Mouse (Mus musculus) limb, embryonic 14.5 days (tissue): ENCODE measurements at regions not wholly inside any gene's neighbourhood (a gene's known extent, or its start where the extent isn't known, plus 50 kb on each side); places are given as distances from the start of the nearest gene placed in this dataset.

Source experiments
- ATAC-seq: fragments of 200-750 bp; cut with Nextera tagmentation; 2 replicates; pipeline ENCODE4 v1.8.0; 2017; ENCODE audit warnings: low read depth, moderate number of reproducible peaks, moderate TSS enrichment; ENCODE audit not compliant: low FRiP score
- DNase-seq: peaks from one replicate; pipeline ENCODE4 v3.0.0-alpha.2; 2015; ENCODE audit warnings: low spot score
- H3K27ac ChIP-seq: fragments of 300-500 bp; sonication (generic); replicated peaks from 2 replicates; pipeline ENCODE4 v1.5.1; 2014; ENCODE audit warnings: low read depth, mild to moderate bottlenecking, low read length, moderate library complexity, mixed read lengths
- H3K27me3 ChIP-seq: fragments of 300-500 bp; sonication (generic); 2 replicates; pipeline ENCODE4 v1.6.1; 2014; ENCODE audit warnings: low read length, mixed read lengths; ENCODE audit not compliant: control insufficient read depth, insufficient read depth
- H3K36me3 ChIP-seq: fragments of 300-500 bp; sonication (generic); 2 replicates; pipeline ENCODE4 v1.6.1; 2014; ENCODE audit warnings: mild to moderate bottlenecking, low read length, moderate library complexity, mixed read lengths; ENCODE audit not compliant: control insufficient read depth, insufficient read depth
- H3K4me1 ChIP-seq: fragments of 300-500 bp; sonication (generic); 2 replicates; pipeline ENCODE4 v1.6.1; 2014; ENCODE audit warnings: antibody characterized with exemption, low read length, mixed read lengths; ENCODE audit not compliant: control insufficient read depth, insufficient read depth
- H3K4me2 ChIP-seq: fragments of 300-500 bp; sonication (generic); replicated peaks from 2 replicates; pipeline ENCODE4 v1.6.1; 2014; ENCODE audit warnings: low read depth, mild to moderate bottlenecking, low read length, moderate library complexity; ENCODE audit not compliant: severe bottlenecking
- H3K4me3 ChIP-seq: fragments of 300-500 bp; sonication (generic); replicated peaks from 2 replicates; pipeline ENCODE4 v1.5.1; 2014; ENCODE audit warnings: low read length
- H3K9ac ChIP-seq: fragments of 300-500 bp; sonication (generic); 2 replicates; pipeline ENCODE4 v1.6.1; 2014; ENCODE audit warnings: mild to moderate bottlenecking, low read depth, low read length, moderate library complexity; ENCODE audit not compliant: severe bottlenecking
- H3K9me3 ChIP-seq: fragments of 300-500 bp; sonication (generic); 2 replicates; pipeline ENCODE4 v1.6.1; 2016; ENCODE audit warnings: low read length; ENCODE audit not compliant: control insufficient read depth
- POLR2A ChIP-seq: fragments of 200-500 bp; IDR thresholded peaks from 2 replicates; pipeline ENCODE4 v1.8.0; 2012; ENCODE audit warnings: inconsistent platforms, mild to moderate bottlenecking, moderate library complexity, borderline replicate concordance; ENCODE audit not compliant: insufficient read depth, insufficient read length; ENCODE audit errors: extremely low read depth
- WGBS: fragments of 180-500 bp; shearing (Covaris S2); extraction: QIAGEN DNeasy Blood & Tissue Kit; methylation state at CpG from one replicate; pipeline ENCODE4 v1.1.7; 2014; 5-methylcytosine and 5-hydroxymethylcytosine counted together

DNA sequence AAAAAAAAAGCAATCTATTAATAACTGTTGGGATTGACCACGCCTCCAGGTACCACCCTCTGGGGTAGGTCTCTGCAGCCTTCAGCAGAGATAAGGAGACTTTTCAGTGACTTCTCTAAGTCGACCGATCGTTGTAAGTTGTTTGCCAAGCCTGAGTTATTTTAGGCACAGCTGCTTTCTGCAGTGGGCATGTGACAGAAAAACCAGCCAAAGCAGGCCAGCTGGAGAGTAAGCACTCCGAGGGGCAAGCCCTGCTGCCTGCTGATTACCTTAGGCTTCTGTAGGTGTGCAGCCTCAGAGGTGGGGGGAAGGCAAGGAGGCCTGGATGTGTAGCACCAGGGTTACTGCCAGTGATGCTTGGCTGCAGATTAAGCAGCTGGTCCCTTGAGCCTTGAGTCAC, 246.0 kb downstream of the Cd83 start:
- ATAC-seq = no peak
- Histone ChIP-seq H3K9ac (no peak overlapping the region), H3K4me1 (peaks cover 5% of the 10 kb centered on the region), H3K27ac (no peak overlapping the region), H3K9me3 (no peaks in the 10 kb centered on the region), H3K4me2 (no peak overlapping the region), H3K4me3 (no peak overlapping the region), H3K36me3 (no peaks in the 10 kb centered on the region), H3K27me3 (no peaks in the 10 kb centered on the region)
- no peak for DNase-seq
- TF ChIP-seq POLR2A = no peak
- WGBS = 68% methylated on average over 5 of the region's 5 CpGs

DNA sequence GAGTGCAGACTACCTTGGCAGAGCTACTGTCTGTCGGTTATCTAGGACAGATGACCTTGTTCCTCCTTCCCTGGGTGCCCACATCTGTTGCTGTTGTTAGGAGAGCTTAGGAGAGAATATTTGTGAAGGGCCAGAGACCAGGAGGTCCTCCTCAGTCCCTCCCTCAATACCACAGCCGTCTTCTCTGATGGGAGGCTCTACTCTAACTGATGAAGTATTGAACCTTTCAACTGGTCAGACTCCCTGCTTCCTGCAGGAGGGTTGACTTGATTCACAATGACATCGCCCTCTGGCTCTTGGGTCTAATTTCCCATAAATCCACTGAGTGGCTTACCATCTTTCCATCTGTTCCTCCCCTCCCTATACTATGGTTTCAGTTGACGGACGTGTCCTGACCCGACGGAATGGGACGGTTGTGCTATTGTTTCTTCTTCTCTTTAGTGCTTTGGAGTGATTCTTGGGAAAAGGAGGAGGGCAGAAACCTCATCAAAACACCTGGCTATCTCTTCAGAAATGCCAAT, 253.3 kb downstream of the Cd83 start:
- Histone ChIP-seq H3K27me3 (no peaks in the 10 kb centered on the region), H3K9me3 (no peaks in the 10 kb centered on the region), H3K27ac (no peak overlapping the region), H3K4me3 (no peak overlapping the region), H3K9ac (no peak overlapping the region), H3K4me2 (no peak overlapping the region), H3K4me1 (peaks cover 2% of the 10 kb centered on the region; the same call in 1 of the 2 replicates), H3K36me3 (no peaks in the 10 kb centered on the region)
- TF ChIP-seq POLR2A = no peak
- 70% methylated on average over 8 of the region's 8 CpGs for WGBS
- ATAC-seq (no peak), DNase-seq (no peak)

DNA sequence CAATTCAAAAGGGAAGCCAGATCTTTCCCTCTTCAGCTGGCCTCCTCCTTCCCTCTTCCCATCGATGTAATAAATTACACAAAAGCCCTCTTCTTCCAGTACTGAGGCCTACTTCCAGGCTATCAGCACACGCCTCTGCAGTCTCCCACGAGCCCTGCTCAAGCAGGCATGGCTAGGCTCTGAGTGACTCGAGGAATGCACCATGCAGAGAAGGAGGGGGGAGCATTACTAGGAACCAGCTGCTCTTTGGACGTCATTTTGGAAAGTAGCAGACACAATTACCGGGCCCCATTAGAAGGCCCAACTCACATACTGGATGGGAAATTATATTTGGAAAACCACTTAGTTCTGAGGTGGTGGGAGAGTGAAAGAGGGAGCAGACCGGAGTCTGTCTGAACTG, 253.7 kb downstream of the Cd83 start:
- no peak for TF ChIP-seq POLR2A
- DNase-seq (peak; percentile 51), ATAC-seq (no peak)
- Histone ChIP-seq H3K27me3 (no peaks in the 10 kb centered on the region), H3K4me1 (peaks cover 2% of the 10 kb centered on the region; the same call in 1 of the 2 replicates), H3K9me3 (no peaks in the 10 kb centered on the region), H3K4me3 (no peak overlapping the region), H3K27ac (no peak overlapping the region), H3K36me3 (no peaks in the 10 kb centered on the region), H3K4me2 (no peak overlapping the region), H3K9ac (no peak overlapping the region)
- 29% methylated on average over 7 of the region's 7 CpGs for WGBS

DNA sequence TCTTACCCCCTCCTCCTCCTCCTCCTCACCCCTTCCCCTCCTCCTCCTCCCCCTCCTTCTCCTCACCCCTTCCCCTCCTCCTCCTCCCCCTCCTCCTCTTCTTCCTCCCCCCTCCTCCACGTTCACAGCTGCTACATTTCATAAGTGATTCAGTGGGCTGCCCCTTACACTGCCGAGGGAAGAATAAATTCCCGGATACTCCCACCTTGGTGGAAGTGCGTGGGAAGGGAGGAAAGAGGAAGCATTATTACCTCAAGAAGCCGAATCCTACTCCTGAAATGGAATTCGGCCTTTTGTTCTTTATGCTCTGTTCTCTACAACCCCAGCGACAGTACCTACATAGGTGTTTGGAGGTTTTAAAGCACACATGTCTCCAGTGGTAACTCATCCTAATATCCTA, 256.1 kb downstream of the Cd83 start:
- TF ChIP-seq POLR2A = no peak
- no peaks in the 10 kb centered on the region for H3K9me3 ChIP-seq
- no peaks in the 10 kb centered on the region for H3K36me3 ChIP-seq
- no peak overlapping the region for H3K4me2 ChIP-seq
- no peak for DNase-seq
- H3K27me3 ChIP-seq = no peaks in the 10 kb centered on the region
- WGBS = 49% methylated on average over 7 of the region's 7 CpGs
- H3K27ac ChIP-seq = no peak overlapping the region
- no peak overlapping the region for H3K9ac ChIP-seq
- ATAC-seq = no peak
- no peak overlapping the region for H3K4me3 ChIP-seq
- H3K4me1 ChIP-seq = peaks cover 2% of the 10 kb centered on the region; the same call in 1 of the 2 replicates

DNA sequence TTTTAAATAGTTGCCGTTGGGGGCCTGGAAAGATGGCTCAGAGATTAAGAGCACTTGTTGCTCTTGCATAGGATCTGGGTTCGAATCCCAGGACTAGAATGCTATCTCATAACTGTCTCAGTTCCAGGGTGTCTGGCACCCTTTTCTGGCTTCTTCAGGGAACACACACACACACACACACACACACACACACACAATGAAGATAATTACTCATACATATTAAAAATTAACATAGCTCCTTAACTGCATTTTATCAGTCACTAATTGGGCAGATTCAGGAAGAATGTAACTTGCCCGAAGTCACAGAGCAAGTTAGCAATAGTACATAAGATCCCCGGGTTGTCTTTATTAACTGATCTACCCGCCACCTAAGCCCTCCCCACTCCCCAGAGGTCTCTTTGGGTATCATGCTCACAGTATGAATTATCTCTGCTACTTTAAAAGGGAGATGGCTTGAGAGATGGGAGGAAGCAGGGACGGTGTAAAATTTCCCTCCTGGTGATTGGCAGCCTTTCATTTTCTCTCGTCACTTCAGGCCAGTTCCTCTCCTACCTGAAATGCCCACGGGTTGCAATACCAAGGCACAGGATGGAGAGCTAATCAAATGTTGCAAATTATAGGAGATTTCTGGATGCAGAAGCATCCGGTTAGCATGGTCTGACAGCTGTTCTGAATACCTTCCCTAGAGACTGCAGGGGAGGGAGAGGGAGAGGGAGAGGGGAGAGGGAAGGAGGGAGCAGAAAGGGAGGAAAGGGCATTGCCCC, 258.3 kb downstream of the Cd83 start:
- Histone ChIP-seq H3K4me3 (no peak overlapping the region), H3K4me2 (no peak overlapping the region), H3K27ac (no peak overlapping the region), H3K9me3 (no peaks in the 10 kb centered on the region), H3K4me1 (peaks cover 2% of the 10 kb centered on the region; the same call in 1 of the 2 replicates), H3K27me3 (no peaks in the 10 kb centered on the region), H3K36me3 (no peaks in the 10 kb centered on the region), H3K9ac (no peak overlapping the region)
- DNase-seq (no peak), ATAC-seq (no peak)
- no peak for TF ChIP-seq POLR2A
- 49% methylated on average over 9 of the region's 9 CpGs for WGBS
